ENCODE assay signal across 8 mouse cellular contexts in the genomic region with DNA sequence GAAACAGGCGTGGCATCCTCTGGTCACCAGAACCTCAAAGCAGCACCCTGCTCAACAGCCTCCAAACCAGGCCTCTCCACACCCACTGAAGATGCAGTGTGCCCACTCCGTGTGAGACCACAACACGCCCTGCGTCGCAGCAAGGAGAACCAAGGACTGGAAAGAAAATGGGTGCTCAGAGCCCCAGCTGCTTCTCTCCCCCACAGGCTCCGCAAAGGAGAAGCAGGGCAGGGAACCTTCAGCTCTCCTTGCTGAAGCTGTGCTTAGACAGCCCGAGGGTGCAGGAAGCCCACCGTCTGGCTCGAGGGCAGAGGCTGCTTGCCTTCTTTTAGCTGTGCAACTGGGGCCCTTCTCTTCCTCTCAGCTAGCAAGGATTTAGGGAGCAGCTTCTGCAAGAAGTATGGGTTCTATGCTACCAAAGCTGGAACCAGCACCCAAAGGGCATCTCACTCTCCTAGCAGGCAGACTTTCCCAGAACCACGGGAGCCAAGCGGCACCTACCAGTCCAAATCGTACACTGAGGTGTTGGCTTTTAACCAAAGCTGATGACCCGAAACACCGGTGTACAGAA. TPM values are rescaled to one million over a fixed set of nuclear protein-coding genes. Genes with fewer than 3 reads are reported as not detected.
DNase-seq lines count a peak whose midpoint lies in the region; ATAC-seq and TF ChIP-seq lines count a peak whose summit lies in the region.

No protein-coding gene starts in this region.

- H3K4me1 ChIP-seq in hindbrain, postnatal 0 days (ENCODE audit: insufficient read depth, low read length), result peaks cover 26% of the 10 kb centered on the region
- peaks cover 55% of the 10 kb centered on the region for H3K4me1 ChIP-seq in midbrain, embryonic 14.5 days (ENCODE audit: control insufficient read depth, insufficient read depth, low read length)

- WGBS in hindbrain, postnatal 0 days, result 5% methylated on average over 14 of the region's 14 CpGs
- 1% methylated on average over 14 of the region's 14 CpGs for WGBS in midbrain, embryonic 14.5 days

- H3K9me3 ChIP-seq in hindbrain, postnatal 0 days (ENCODE audit: low read length), result no peaks in the 10 kb centered on the region
- no peaks in the 10 kb centered on the region for H3K9me3 ChIP-seq in midbrain, embryonic 14.5 days (ENCODE audit: control insufficient read depth, low read length)

- peak; percentile 47 to 60 for DNase-seq in layer of hippocampus, postnatal 10 days (ENCODE audit: low spot score in 2 of 2)
- no peak for DNase-seq in layer of hippocampus, adult 9-11 months
- peak; percentile 37 for DNase-seq in ZHBTc4 (ENCODE audit: low read depth, low spot score)
- DNase-seq in cerebellum, postnatal 25 days, result peak; percentile 59 to 65
- DNase-seq in hindbrain, postnatal 0 days (ENCODE audit: low spot score), result peak; percentile 44
- peak; percentile 67 for DNase-seq in midbrain, embryonic 14.5 days
- DNase-seq in urinary bladder, postnatal 10 days (ENCODE audit: low spot score), result no peak
- DNase-seq in lung, postnatal 25 days (ENCODE audit: low spot score), result no peak

- H3K36me3 ChIP-seq in hindbrain, postnatal 0 days (ENCODE audit: insufficient read depth, low read length), result no peaks in the 10 kb centered on the region; the same call in 1 of the 2 replicates
- peaks cover 14% of the 10 kb centered on the region; the same call in 1 of the 2 replicates for H3K36me3 ChIP-seq in midbrain, embryonic 14.5 days (ENCODE audit: control insufficient read depth, insufficient read depth, low read length)

- H3K27ac ChIP-seq in hindbrain, postnatal 0 days, result peak overlapping the region; percentile 90
- H3K27ac ChIP-seq in midbrain, embryonic 14.5 days (replicated peaks; ENCODE audit: low read depth, low read length), result peak overlapping the region; percentile 94

- H3K27me3 ChIP-seq in hindbrain, postnatal 0 days (ENCODE audit: insufficient read depth, low read length), result no peaks in the 10 kb centered on the region
- no peaks in the 10 kb centered on the region for H3K27me3 ChIP-seq in midbrain, embryonic 14.5 days (ENCODE audit: control insufficient read depth, insufficient read depth, low read length)

- H3K4me2 ChIP-seq in hindbrain, postnatal 0 days (ENCODE audit: low read depth, low read length), result peak overlapping the region; percentile 83
- peak overlapping the region; percentile 84 for H3K4me2 ChIP-seq in midbrain, embryonic 14.5 days (ENCODE audit: low read length)

- peak overlapping the region; percentile 78 for H3K9ac ChIP-seq in hindbrain, postnatal 0 days (replicated peaks; ENCODE audit: low read length)
- H3K9ac ChIP-seq in midbrain, embryonic 14.5 days (replicated peaks; ENCODE audit: low read length), result peak overlapping the region; percentile 87

- no peak for TF ChIP-seq CTCF in hindbrain, postnatal 0 days (IDR thresholded peaks at IDR 0.05; ENCODE audit: low read depth)

- H3K4me3 ChIP-seq in hindbrain, postnatal 0 days (ENCODE audit: low read length), result peak overlapping the region; percentile 69
- H3K4me3 ChIP-seq in midbrain, embryonic 14.5 days (replicated peaks; ENCODE audit: low read depth, low read length), result peak overlapping the region; percentile 63

- ATAC-seq in hindbrain, postnatal 0 days, result peak; percentile 10; the same call in 1 of the 2 replicates
- peak; percentile 26; the same call in 1 of the 2 replicates for ATAC-seq in midbrain, embryonic 14.5 days (ENCODE audit: low FRiP score, low TSS enrichment)

RNA-seq across cellular contexts. Expression of a gene that starts 1.8 kb away (rescaled TPM):
- 100 to 1,000 TPM; 256 to 268 TPM for total RNA-seq in layer of hippocampus, postnatal 10 days (2021)
- total RNA-seq in hindbrain, postnatal 0 days (2014; rRNA removed), result 49.4 and 55.8 TPM in 2 replicates
- polyA plus RNA-seq in hindbrain, postnatal 0 days (2015; fragmentation: Nextera tagmentation; extraction: Ambion mirVana), result 20.6 and 23.7 TPM in 2 replicates
- polyA plus RNA-seq in midbrain, embryonic 14.5 days (2014; fragmentation: Nextera tagmentation; extraction: Ambion mirVana), result 58.6 and 68.8 TPM in 2 replicates

Comparison
In these comparisons a context has a peak if more than half of its experiments do, and no peak if none do; other contexts are left out.
1. DNase-seq: peak in layer of hippocampus, postnatal 10 days (2 of 2), ZHBTc4 (single experiment), cerebellum, postnatal 25 days (2 of 2), hindbrain, postnatal 0 days (single experiment) and midbrain, embryonic 14.5 days (single experiment); none in layer of hippocampus, adult 9-11 months (single experiment), urinary bladder, postnatal 10 days (single experiment) and lung, postnatal 25 days (single experiment).